Mouse (Mus musculus) splenic B cell, adult 2 months (primary cell): ENCODE data around the gene Grik4.
"Not testable (repeated sequence)": the region's sequence is repeated elsewhere in the genome, so short reads cannot be mapped to it uniquely, and the experiment has no call there.

Source experiments
- DNase-seq: peaks from one replicate; pipeline ENCODE4 v3.0.0-alpha.2; 2011; ENCODE audit warnings: low read depth, low spot score
- H3K27me3 ChIP-seq: 2 replicates; pipeline ENCODE4 v1.6.1; 2012; ENCODE audit warnings: mild to moderate bottlenecking, low read length, moderate library complexity, mixed read lengths; ENCODE audit not compliant: control insufficient read depth, poor library complexity, insufficient read depth, severe bottlenecking
- H3K36me3 ChIP-seq: 2 replicates; pipeline ENCODE4 v1.6.1; 2012; ENCODE audit warnings: mild to moderate bottlenecking, low read length, moderate library complexity, mixed read lengths; ENCODE audit not compliant: control insufficient read depth, poor library complexity, insufficient read depth, severe bottlenecking

Gene Grik4

GRCm38 (mm10) chr9:42943781-42944535 lies at the start of gene Grik4:
TSS of gene Grik4 (minus strand) at chr9:42944493.
- no peak for DNase-seq
- Histone ChIP-seq H3K27me3 (peaks cover 3% of the 10 kb centered on the region; the same call in 1 of the 2 replicates), H3K36me3 (no peaks in the 10 kb centered on the region)

GRCm38 (mm10) chr9:42993659-42994058 lies 49.4 kb upstream of the Grik4 start:
- Histone ChIP-seq H3K36me3 (no peaks in the 10 kb centered on the region), H3K27me3 (no peaks in the 10 kb centered on the region)
- DNase-seq: no peak

DNA sequence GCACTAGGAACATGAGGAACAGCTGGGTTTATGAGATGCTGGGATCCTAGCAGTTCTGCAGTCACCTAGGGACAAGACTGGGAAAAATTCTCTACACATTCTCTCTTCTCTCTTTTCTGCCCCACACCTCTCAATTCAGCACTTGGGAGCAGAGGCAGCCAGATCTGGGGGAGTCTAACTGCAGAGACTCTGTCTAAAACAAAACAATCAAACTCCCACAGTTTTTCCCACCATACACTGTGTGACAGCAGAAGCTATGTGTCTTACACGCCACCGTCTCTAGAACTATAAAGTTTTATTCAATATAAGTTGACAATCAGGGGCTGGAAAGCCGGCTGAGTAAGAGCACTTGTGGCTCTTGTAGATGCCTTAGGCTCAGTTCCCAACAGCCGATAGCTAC lies 43.7 kb upstream of the Grik4 start:
- Histone ChIP-seq H3K27me3 (no peaks in the 10 kb centered on the region), H3K36me3 (no peaks in the 10 kb centered on the region)
- no peak for DNase-seq

DNA sequence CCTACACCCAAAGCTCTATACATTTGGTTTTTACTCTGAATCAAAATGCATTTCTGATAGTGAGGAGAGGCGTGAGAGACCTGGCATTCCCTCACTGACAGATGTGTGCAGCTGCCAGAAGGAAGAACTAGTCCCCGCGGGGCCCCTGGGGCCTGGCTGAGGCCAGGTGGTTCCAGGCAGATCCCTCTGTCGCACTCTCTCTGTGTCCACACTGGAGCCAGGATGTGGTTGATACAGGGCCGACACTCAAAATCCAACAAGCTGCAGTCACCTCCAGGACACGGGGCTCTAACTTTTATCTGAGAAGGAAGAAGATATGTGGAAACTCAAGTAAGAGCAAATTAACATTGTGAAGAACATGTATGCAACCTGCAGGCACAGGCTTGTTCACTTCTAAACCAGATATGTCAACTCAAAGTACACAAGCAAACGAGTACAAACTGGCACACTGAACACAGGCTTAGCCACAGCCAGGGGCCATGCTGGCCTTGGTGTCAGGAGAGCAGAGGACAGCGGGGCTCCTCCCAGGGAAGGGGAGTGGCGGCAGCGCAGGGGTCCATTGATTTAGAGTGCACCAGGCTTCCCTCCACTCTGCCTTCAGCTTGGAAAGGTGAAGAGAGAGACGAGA lies 24.7 kb upstream of the Grik4 start:
- H3K36me3 ChIP-seq: no peaks in the 10 kb centered on the region
- H3K27me3 ChIP-seq: no peaks in the 10 kb centered on the region; the same call in 1 of the 2 replicates
- DNase-seq: no peak

DNA sequence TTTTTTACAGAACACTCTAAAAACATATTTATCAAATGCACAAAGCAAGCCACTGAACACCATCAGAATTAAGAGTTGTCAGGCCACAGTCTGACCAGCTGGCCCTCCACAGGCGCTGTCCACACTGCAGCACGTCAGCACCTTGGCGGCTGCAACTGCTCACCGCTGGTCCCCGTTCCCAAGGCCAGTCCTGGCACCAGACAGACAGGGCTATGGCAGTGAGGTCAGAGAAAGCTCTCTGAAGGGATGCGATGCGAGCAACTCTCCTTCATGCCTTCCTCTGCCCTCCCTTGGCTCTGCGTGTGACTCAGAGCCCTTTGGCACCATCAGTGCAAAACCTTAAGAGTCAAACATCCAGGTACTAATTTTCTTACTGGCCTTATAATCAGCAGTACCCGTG lies 23.4 kb upstream of the Grik4 start:
- no peak for DNase-seq
- Histone ChIP-seq H3K27me3 (no peaks in the 10 kb centered on the region; the same call in 1 of the 2 replicates), H3K36me3 (no peaks in the 10 kb centered on the region)

DNA sequence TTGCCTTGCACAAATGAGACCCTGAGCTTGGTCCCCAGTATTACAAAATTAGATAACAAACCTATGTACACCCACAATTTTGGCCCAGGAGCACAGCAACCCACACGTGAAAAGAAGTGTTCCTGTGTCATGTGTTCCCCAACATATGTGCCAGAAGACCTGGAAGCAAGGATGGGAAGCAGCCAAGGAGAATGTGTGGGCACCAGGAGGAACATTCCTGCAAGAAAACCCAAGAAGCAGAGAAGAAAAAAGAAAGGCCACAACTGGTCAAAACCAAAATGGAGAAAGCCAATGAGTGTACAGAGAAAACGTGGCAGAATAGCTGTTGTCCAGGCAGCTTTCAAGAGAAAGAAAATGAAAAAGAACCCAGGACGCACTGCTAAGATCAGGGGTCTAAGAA lies 20.5 kb upstream of the Grik4 start:
- not testable (repeated sequence) for H3K36me3 ChIP-seq, DNase-seq, H3K27me3 ChIP-seq

DNA sequence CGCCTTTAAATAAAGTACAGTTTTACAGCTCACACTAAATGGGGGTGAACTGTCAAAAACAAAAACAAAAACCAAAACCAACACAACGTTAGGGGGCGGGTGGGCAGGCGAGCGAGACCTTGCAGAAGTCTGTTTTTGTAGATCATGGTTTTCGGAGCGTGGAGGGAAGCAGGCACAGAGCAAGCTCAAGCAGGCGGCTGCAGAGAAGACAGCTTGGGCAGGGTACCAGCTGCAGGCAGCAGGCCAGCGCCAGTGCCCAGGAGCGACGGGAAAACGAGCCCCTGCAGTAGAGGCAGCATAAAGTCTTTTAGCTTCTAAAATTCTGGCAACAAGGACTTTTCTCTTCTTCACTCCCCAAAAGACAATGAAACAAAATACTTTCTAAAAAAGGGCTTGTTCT lies 20.1 kb upstream of the Grik4 start:
- no peak for DNase-seq
- H3K36me3 ChIP-seq: no peaks in the 10 kb centered on the region
- H3K27me3 ChIP-seq: no peaks in the 10 kb centered on the region; the same call in 1 of the 2 replicates

DNA sequence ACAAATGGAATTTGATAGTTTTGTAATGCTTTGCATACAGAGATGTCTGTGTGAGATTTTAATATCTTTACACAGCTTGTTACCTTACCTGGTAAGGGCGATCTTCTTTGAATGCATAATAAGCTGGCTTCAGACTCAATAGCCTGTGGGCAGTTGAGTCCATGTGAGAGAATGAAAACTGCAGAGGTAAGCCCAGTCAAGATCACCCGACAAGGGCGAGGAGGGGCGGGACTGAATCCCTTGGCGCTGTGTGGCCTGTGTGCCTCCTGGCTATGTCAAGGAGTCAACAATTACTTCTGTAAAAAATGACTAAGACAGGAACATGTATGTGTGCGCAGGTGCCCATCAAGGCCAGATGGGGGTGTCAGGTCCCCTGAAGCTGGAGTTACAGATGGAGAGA lies 18.2 kb upstream of the Grik4 start:
- no peaks in the 10 kb centered on the region; the same call in 1 of the 2 replicates for H3K27me3 ChIP-seq
- H3K36me3 ChIP-seq: no peaks in the 10 kb centered on the region
- no peak for DNase-seq

DNA sequence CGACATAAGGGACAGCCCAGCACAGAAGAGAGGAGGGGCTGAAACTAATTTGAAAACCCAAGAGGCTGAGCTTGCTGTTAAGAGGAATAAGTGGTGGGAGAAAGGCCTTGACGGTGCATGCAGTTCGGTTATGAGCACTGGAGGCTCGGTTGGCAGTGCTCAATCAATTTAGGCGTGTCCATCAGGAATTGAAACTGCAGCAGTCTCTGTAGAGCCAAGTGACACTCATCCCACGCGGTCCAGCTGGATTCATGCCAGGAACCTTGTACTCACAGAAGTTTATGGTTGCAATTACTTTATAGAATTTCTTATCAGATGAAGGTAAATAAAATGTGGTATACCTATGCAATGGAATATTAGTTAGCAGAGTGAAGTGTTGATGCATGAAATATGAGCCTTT lies 14.1 kb upstream of the Grik4 start:
- no peak for DNase-seq
- Histone ChIP-seq H3K27me3 (no peaks in the 10 kb centered on the region), H3K36me3 (no peaks in the 10 kb centered on the region)

DNA sequence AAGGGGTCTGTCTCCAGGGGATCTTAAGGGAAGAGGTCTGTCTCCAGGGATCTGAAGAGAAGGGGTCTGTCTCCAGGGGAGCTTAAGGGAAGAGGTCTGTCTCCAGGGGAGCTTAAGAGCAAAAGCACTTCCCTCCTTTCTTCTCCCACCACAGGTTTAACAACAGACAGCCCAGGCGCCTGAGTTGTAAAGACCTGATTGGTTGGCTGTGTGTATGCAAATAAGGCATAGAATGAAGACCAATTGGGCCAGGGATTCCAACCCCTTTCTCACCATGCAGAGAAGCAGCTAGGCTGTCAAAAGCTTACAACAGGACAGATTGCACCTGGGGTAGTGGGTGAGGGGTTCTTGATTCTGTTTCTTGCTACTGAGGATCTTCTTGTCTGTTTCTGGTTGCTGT lies 4.1 kb upstream of the Grik4 start:
- peaks cover 3% of the 10 kb centered on the region; the same call in 1 of the 2 replicates for H3K27me3 ChIP-seq
- DNase-seq: no peak
- H3K36me3 ChIP-seq: no peaks in the 10 kb centered on the region

- DNase-seq: peak; percentile 28
- H3K27me3 ChIP-seq: peaks cover 3% of the 10 kb centered on the region; the same call in 1 of the 2 replicates
- H3K36me3 ChIP-seq: no peaks in the 10 kb centered on the region
Measured at GRCm38 (mm10) chr9:42945174-42945573, 881 bp upstream of the Grik4 start.

DNA sequence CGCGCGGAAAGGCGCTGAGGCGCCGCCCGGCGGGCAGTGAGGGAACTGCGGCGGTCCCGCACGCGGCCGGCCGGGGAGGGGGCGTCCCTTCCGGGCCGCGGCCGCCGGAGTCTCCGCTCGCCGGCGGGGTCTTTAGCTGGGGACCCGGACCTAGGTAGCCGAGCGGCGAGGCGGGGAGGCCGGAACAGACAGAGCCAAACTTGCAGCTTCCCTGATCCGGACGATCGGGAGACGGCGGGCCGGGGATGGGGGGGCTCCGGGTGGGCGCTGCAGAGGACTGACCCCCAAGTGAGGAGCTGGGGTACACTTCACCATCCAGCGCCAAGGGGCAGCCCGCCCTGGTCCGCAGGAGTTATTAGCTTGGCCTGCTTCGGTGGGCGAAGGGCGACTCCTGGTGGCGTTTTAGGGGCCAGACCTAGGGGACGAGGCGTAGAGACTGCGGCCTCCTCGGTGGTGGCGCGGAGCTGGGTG lies 278 bp upstream of the Grik4 start:
- Histone ChIP-seq H3K36me3 (no peaks in the 10 kb centered on the region), H3K27me3 (peaks cover 3% of the 10 kb centered on the region; the same call in 1 of the 2 replicates)
- DNase-seq: peak; percentile 63

- H3K27me3 ChIP-seq: peaks cover 3% of the 10 kb centered on the region; the same call in 1 of the 2 replicates
- no peak for DNase-seq
- no peaks in the 10 kb centered on the region for H3K36me3 ChIP-seq
Measured at GRCm38 (mm10) chr9:42943057-42943529, 1.2 kb downstream of the Grik4 start.

GRCm38 (mm10) chr9:42942148-42942547 lies 2.1 kb downstream of the Grik4 start:
- H3K27me3 ChIP-seq: peaks cover 3% of the 10 kb centered on the region; the same call in 1 of the 2 replicates
- no peak for DNase-seq
- no peaks in the 10 kb centered on the region for H3K36me3 ChIP-seq

DNA sequence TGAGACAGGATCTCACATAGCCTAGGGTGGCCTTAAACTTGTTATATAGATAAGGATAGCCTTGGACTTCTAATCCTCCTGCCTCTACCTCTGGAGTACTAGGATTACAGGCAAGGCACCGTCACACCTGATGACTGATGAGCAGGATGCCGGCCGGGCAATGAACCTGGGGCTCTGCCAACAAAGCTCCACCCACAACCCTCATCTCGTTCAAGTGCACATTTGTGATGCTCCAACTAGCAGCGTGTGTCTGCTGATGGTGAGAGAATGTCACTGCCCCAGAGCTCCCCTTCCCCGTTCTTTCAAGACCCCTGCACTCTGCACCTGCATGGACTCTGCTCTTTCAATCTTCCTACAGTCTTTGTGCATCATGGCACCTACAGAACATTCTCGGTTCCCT lies 12.1 kb downstream of the Grik4 start:
- Histone ChIP-seq H3K36me3 (no peaks in the 10 kb centered on the region), H3K27me3 (no peaks in the 10 kb centered on the region)
- no peak for DNase-seq
